Mouse (Mus musculus): ENCODE results near the gene Mnat1. TPM values are rescaled to one million over a fixed set of nuclear protein-coding genes. Genes with fewer than 3 reads are reported as not detected.
"Not testable (repeated sequence)": the region's sequence is repeated elsewhere in the genome, so short reads cannot be mapped to it uniquely, and the experiment has no call there.

The Mnat1 gene
- total RNA-seq (2021) (10 to 100 TPM; 15.0 to 23.4 TPM), polyA plus RNA-seq (2012; rRNA removed) (1.4 and 1.9 TPM in 2 replicates)
- long read RNA-seq, transcript Mnat1-201 (8 exons, 2,505 nt), result major isoform, 10 of 12 reads
- long read RNA-seq, partial matches to known transcripts, result 2 of 12 reads
- long read RNA-seq, other reads (novel, unspliced or antisense), result 0 of 12 reads

DNA sequence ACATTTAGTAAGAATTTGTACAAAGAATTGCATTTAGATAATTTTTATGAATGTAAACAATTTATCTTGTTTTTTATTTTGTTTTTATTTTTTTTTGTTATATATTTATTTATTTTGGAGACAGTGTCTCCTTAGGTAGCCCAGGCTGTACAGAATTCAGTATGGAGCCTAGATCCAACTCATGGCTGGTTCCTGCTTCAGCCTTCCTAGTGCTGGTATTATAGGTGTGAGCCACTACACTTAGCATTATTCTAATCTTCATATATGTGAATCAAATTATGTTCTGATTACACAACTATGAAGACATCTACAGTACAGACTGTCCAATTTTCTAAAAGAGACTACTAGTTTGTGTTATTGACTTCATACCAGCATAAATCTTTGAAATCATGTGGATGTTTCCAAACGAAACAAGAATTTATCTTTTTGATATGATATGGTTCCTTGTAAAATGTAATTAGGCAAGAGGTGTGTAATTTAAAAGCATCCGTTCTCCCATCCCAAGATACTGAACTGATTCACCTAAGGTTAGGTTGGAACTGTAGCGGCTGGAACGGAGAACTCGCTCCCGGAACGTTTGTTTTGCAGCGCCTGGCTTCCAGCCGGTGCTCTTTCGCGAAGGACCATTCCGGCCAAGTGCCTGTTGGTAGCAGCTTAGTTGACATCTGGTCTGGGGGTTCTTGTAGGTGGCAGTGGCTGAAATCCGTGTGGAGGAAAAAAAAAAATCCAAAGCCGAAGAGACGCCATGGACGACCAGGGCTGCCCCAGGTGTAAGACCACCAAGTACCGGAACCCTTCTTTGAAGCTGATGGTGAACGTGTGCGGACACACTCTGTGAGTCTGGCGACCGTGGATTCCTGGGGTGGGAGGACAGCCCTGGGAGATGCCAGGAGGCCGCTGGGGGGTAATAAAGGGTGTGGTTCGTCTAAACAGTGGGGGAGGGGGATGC, at the start of gene Mnat1:
Gene Mnat1, plus strand, starts transcription at position 625 of the 949 bp plus-strand sequence.
- DNase-seq, result peak; percentile 88

- not testable (repeated sequence) for DNase-seq
Measured at GRCm38 (mm10) chr12:73081828-73082227, 41.7 kb upstream of the Mnat1 start.

DNA sequence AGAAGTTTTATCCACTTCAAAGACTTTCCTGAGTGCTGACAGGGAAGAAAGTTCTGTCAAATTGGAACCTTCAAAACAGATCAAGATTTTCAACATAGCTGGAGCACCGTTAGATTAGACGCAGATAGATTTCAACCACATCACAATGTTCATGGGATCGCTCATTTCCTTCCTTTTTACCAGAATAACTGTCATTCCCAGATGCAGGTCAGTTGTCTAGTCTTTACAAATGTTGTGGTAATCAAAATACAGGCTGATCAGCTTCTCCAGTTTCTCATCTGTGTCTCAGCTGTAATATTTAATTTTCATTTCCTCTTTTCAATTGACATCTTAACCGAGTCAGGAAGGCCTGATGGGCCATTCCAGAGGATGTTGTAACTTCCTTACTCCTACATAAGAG, 39.7 kb upstream of the Mnat1 start:
- no peak for DNase-seq

- no peak for DNase-seq
Measured at GRCm38 (mm10) chr12:73085739-73086630, 37.5 kb upstream of the Mnat1 start.

DNA sequence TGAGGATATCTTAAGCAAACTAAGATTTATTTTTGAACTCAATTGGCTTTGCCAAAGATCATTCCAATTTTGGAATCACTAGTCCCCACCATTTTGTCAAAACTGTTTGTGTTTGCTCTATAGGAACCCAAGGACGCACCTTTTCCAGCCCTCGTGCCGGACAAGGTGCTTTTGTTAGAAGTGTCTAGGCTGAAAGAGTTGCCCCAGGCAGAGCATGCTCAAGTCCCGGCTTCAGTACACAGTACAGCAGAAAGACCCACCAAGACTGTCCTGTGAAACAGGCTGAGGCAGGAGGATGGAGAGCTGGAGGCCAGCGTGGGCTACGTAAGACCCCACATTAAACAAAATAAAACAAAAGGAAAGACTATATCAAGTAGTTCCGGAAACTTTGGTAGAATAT, 36.4 kb upstream of the Mnat1 start:
- DNase-seq, result no peak

DNA sequence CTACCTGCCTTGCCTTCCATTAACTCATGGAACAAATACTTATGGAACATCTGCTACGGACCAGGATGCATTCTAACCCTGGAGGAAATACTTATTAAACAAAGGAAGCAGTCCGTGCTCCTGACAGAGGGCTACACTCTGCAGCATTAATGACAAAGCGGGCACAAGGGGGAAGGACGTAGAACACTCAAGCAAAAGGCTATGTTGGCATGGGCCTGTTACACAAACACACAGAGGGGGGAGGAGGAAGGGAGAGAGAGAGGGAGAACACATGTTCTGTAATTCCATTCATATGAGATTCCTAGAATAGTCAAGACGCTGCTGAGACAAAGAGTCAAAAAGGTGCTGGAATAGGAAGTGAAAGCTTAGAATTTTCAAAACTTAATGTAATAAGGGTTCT, 35.0 kb upstream of the Mnat1 start:
- no peak for DNase-seq

DNA sequence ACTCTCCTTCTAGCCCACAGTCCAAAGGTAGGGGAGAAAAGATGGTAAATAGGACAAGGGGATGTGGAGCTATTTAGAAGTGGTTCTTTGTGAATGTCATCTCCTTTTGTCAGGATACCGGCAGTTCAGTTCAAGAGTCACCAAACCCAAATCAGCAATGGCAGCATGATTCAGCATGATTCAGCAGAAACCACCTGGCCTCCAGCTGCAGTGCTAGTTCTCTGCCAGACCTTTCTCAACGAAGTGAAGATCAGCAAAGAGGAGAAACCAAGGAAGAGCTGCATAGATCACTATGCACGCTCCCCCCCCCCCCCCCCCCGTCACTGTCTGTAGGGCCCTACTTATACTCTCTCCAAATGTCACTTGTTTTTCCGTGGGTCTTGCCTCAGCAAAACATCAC, 34.6 kb upstream of the Mnat1 start:
- DNase-seq, result peak; percentile 12

- no peak for DNase-seq
Measured at GRCm38 (mm10) chr12:73090672-73091335, 32.7 kb upstream of the Mnat1 start.

DNA sequence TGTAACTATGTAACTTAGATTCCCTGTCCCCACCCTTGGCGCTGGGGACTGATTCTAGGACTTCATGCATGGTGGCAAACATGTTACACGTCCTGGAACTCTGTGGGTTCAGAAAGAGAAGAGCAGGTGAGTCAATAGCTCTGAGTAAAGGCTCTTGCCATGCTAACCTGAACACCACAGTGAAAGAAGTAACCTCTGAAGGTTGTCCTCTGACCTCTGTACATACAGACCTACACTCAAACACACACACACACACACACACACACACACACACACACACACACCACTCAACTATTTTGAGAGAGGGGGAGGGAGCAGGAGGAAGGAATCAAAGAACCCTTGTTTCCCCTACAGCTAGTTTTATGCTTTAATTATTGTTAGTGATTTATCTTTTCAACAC, 29.3 kb upstream of the Mnat1 start:
- DNase-seq, result no peak

DNA sequence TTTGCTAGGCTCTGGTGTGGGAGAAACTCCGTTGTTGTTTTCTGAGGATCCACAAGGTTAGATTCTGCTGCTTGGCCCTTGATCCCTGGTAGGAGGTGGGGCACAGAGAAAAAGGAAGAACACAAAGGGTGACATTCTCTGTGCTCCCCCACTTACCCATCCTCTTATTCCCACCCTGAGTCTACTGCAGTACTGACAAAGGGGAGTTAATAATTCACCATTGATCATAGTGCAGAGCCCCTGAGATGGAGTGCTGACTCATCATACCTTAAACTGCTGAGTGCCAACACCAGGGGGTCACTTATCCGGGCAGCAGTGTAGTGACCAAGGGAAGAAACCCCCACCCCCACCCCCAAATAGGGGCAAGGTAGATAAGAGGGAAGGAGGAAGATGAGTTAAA, 28.9 kb upstream of the Mnat1 start:
- DNase-seq, result no peak

- DNase-seq, result not testable (repeated sequence)
Measured at GRCm38 (mm10) chr12:73096177-73096576, 27.3 kb upstream of the Mnat1 start.

GRCm38 (mm10) chr12:73098593-73098992, 24.9 kb upstream of the Mnat1 start:
- no peak for DNase-seq

- DNase-seq, result no peak
Measured at GRCm38 (mm10) chr12:73103713-73104112, 19.8 kb upstream of the Mnat1 start.

GRCm38 (mm10) chr12:73107821-73108220, 15.7 kb upstream of the Mnat1 start:
- DNase-seq, result no peak

- DNase-seq, result peak; percentile 60
Measured at GRCm38 (mm10) chr12:73110431-73111111, 12.9 kb upstream of the Mnat1 start.

- peak; percentile 60 for DNase-seq
Measured at GRCm38 (mm10) chr12:73111561-73112325, 11.8 kb upstream of the Mnat1 start.

DNA sequence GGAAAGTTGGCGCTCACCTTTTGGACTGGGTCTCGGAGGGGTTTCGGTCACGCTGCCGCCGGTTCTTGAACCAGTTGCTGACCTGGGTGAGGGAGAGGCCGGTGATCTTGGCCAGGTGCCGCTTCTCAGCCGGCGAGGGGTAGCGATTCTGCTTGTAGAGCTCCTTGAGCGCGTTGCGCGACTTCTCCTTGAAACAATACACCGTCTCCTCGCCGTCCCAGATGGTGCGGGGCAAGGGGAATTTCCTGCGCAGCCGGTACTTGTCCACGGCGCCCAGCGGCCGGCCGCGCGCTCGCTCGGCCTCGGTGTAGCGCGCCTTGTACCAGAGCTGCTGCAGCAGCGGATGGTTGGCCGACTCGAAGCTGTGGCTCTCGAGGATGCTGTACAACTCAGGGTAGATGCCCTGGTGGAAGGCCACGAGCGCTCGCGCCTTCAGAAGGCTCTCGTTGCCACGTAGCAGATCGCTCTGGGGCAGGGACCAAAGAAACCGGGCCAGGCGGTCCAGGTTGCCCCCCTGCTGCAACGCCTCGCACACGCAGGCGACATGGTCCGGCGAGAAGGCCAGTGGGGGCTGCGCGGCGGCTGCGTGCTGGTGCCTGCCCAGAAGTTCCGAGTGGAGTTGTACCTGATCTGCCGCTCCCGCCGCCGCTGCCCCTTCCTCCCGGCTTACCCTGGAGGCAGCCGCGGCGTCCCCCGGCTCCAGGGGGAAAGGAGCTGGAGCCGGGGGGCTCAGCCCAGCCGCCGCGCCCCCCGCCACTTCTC, 11.0 kb upstream of the Mnat1 start:
- DNase-seq, result peak; percentile 63

- DNase-seq, result peak; percentile 86
Measured at GRCm38 (mm10) chr12:73113196-73113595, 10.3 kb upstream of the Mnat1 start, which contains the start of gene Six4. Six4 (minus strand) TSS chr12:73113456.

GRCm38 (mm10) chr12:73125250-73125649, 1.7 kb downstream of the Mnat1 start:
- no peak for DNase-seq

- DNase-seq, result no peak
Measured at GRCm38 (mm10) chr12:73140732-73141131, 17.2 kb downstream of the Mnat1 start.
